Mouse (Mus musculus) bone marrow, adult 2 months (tissue): ENCODE results near the gene Col4a1.

ENCODE experiments used
- CTCF ChIP-seq: fragments of 200-500 bp; IDR thresholded peaks from 2 replicates; pipeline ENCODE4 v1.5.1; 2011; ENCODE audit warnings: low read length, control low read depth; ENCODE audit not compliant: control insufficient read depth, insufficient read depth
- POLR2A ChIP-seq: fragments of 200-500 bp; IDR thresholded peaks from 2 replicates; pipeline ENCODE4 v1.6.1; 2011; ENCODE audit warnings: low read depth, mild to moderate bottlenecking, control low read depth, low read length, borderline replicate concordance; ENCODE audit not compliant: control insufficient read depth

DNA sequence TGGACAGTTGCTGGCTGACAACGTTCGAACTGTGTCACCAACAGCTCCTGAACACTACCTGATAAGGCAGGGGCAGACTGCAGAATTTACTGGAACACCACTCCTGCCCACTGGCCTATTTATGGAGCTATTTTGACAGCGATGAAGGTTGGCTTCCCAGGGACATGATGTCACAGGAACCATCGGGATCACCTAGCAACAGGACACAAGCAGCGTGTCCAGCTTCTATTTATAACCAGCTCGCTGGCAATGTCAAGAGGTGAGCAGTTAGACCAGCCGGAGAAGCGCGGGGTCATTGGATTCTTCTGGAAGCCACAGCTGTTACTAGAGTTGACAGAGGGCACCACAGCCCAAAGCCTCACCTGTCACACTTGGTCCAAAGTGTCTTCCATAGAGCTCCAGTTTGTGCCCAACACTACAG lies 129.0 kb downstream of the Col4a1 start:
- no peak for TF ChIP-seq CTCF
- TF ChIP-seq POLR2A, result no peak
